Mouse (Mus musculus) cerebellum, postnatal 10 days (tissue): Measurements from ENCODE around the gene Slc18a3.
A peak's percentile ranks its signal among the peaks of the same experiment; 100 is the strongest.

ENCODE experiments used
- DNase-seq, 2 experiments: peaks; one replicate each; pipeline ENCODE4 v3.0.0; 2021; ENCODE audit warnings: mixed read lengths in 2 of 2

Gene Slc18a3

GRCm38 (mm10) chr14:32452552-32452951, 12.1 kb downstream of the Slc18a3 start:
- DNase-seq: no peak

- DNase-seq: no peak
Measured at GRCm38 (mm10) chr14:32446989-32447388, 17.7 kb downstream of the Slc18a3 start.

GRCm38 (mm10) chr14:32443446-32443845, 21.2 kb downstream of the Slc18a3 start:
- DNase-seq: no peak

GRCm38 (mm10) chr14:32439744-32440143, 24.9 kb downstream of the Slc18a3 start:
- peak; percentile 40 to 42 for DNase-seq

- no peak for DNase-seq
Measured at GRCm38 (mm10) chr14:32439316-32439715, 25.3 kb downstream of the Slc18a3 start.

- DNase-seq: peak; percentile 41 to 43
Measured at GRCm38 (mm10) chr14:32437352-32437793, 27.3 kb downstream of the Slc18a3 start.

- no peak for DNase-seq
Measured at GRCm38 (mm10) chr14:32429030-32429602, 35.5 kb downstream of the Slc18a3 start.

- peak; percentile 69 to 78 for DNase-seq
Measured at GRCm38 (mm10) chr14:32423946-32424345, 40.7 kb downstream of the Slc18a3 start.

GRCm38 (mm10) chr14:32418747-32419146, 45.9 kb downstream of the Slc18a3 start:
- DNase-seq: no peak
